Mouse (Mus musculus) erythroblast, embryonic 14.5 days (primary cell): Measurements from ENCODE around the gene Lmna.

Source experiments
- GATA1 ChIP-seq: IDR thresholded peaks from 2 replicates; pipeline ENCODE4 v1.6.1; 2012; ENCODE audit warnings: low read length, inconsistent platforms, mixed read lengths
- TAL1 ChIP-seq: IDR thresholded peaks from 3 replicates; pipeline ENCODE4 v1.6.1; 2012; ENCODE audit warnings: low read length, inconsistent platforms, mixed read lengths

DNA sequence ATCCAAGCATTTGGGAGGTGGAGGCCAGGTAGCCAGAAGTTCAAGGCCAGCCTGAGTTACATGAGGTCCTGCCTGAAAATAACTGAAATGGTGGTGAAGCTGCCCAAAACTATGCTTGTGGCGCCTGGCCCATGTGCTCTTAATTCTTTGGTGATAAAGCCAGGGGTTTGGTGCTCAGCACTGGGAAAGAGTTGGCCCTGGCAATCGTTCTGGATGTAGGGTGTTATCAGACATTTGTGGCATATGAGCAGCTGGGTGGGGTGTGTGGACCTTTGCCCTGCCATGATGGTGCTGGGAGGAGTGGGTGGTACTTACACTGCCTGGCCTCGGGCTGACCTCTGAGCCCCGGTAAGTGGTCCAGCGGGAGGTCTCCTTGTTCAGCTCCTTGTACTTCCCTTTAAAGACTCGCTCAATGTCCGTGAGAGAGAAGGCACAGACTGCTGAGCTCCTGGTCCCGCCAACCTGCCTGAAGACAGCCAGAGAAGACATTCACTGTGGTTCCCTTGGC lies 62.0 kb downstream of the Lmna start:
- TF ChIP-seq TAL1 = no peak
- TF ChIP-seq GATA1 = no peak
